In genomic region chr5:115326875-115327609, GRCm38 (mm10) we compare ENCODE assay signal across 8 mouse cellular contexts. TPM values are rescaled to one million over a fixed set of nuclear protein-coding genes. Genes with fewer than 3 reads are reported as not detected.
A peak's percentile ranks its signal among the peaks of the same experiment; 100 is the strongest.
DNase-seq lines count a peak whose midpoint lies in the region; ATAC-seq and TF ChIP-seq lines count a peak whose summit lies in the region.

Srsf9 (plus strand) TSS chr5:115327177.

- peak within 1 kb of the TSS; percentile 92 for H3K9ac ChIP-seq in heart, embryonic 14.5 days (ENCODE audit: low read length)
- H3K9ac ChIP-seq in liver, embryonic 14.5 days (replicated peaks) = peak within 1 kb of the TSS; percentile 97
- H3K9ac ChIP-seq in neural tube, embryonic 11.5 days (ENCODE audit: low read length) = peak within 1 kb of the TSS; percentile 91
- H3K9ac ChIP-seq in stomach, postnatal 0 days (ENCODE audit: low read length) = peak within 1 kb of the TSS; percentile 87

- DNase-seq in CD4-positive, CD25-positive, alpha-beta regulatory T cell, adult 2 months (ENCODE audit: low read depth, low spot score) = peak; percentile 97
- peak; percentile 65 for DNase-seq in fibroblast of lung, adult 2 months (ENCODE audit: low read depth)
- DNase-seq in kidney, postnatal 25 days = peak; percentile 97 to 98
- DNase-seq in liver, embryonic 14.5 days (ENCODE audit: low read depth in 3 of 3, low spot score in 3 of 3) = peak; percentile 88 to 89 (median 88)
- DNase-seq in neural tube, embryonic 11.5 days (ENCODE audit: low spot score) = peak; percentile 95
- peak; percentile 95 for DNase-seq in stomach, postnatal 0 days (ENCODE audit: low spot score)

- TF ChIP-seq CTCF in liver, embryonic 14.5 days (IDR thresholded peaks at IDR 0.05; ENCODE audit: low read depth) = no peak
- TF ChIP-seq CTCF in stomach, postnatal 0 days (IDR thresholded peaks at IDR 0.05; ENCODE audit: low read depth) = no peak

- peak; percentile 93 for ATAC-seq in heart, embryonic 14.5 days (ENCODE audit: insufficient number of reproducible peaks, insufficient read depth, low FRiP score, low read depth)
- peak; percentile 90 for ATAC-seq in liver, embryonic 14.5 days (ENCODE audit: insufficient read depth)
- ATAC-seq in neural tube, embryonic 11.5 days (ENCODE audit: insufficient read depth, low FRiP score, low TSS enrichment) = peak; percentile 70
- ATAC-seq in stomach, postnatal 0 days (ENCODE audit: low FRiP score, low TSS enrichment) = peak; percentile 94

- H3K4me1 ChIP-seq in brown adipose tissue, adult 24 weeks (ENCODE audit: control insufficient read depth, insufficient read depth, insufficient read length, low read length) = 0 out of 2 replicates have a peak, but pooled peaks cover 3% of the 10 kb centered on the region
- peaks cover 8 to 19% of the 10 kb centered on the region in 2 experiments for H3K4me1 ChIP-seq in heart, embryonic 14.5 days (ENCODE audit: control insufficient read depth in 2 of 2, insufficient read depth in 2 of 2, low read length in 2 of 2)
- H3K4me1 ChIP-seq in liver, embryonic 14.5 days (replicated peaks; ENCODE audit: control insufficient read depth in 2 of 2, insufficient read depth in 2 of 2, low read length in 1 of 2) = peaks cover 21 to 25% of the 10 kb centered on the region in 2 experiments
- H3K4me1 ChIP-seq in neural tube, embryonic 11.5 days (ENCODE audit: control insufficient read depth, insufficient read depth, low read length) = peaks cover 19% of the 10 kb centered on the region; the same call in 1 of the 2 replicates
- peaks cover 4% of the 10 kb centered on the region for H3K4me1 ChIP-seq in stomach, postnatal 0 days (replicated peaks; ENCODE audit: control insufficient read depth, insufficient read depth)

- H3K4me3 ChIP-seq in brown adipose tissue, adult 24 weeks (ENCODE audit: insufficient read depth, low read depth, low read length) = peak within 1 kb of the TSS; percentile 79
- peak within 1 kb of the TSS; percentile 85 to 98 for H3K4me3 ChIP-seq in heart, embryonic 14.5 days (ENCODE audit: control insufficient read depth in 1 of 2, insufficient read depth in 1 of 2, low read depth in 1 of 2, low read length in 2 of 2)
- H3K4me3 ChIP-seq in liver, embryonic 14.5 days (ENCODE audit: insufficient read depth in 1 of 2, low read depth in 2 of 2, low read length in 2 of 2) = peak within 1 kb of the TSS; percentile 90 to 93
- H3K4me3 ChIP-seq in neural tube, embryonic 11.5 days (ENCODE audit: low read depth, low read length) = peak within 1 kb of the TSS; percentile 92
- peak within 1 kb of the TSS; percentile 83 for H3K4me3 ChIP-seq in stomach, postnatal 0 days (ENCODE audit: low read depth, low read length)

- peak within 1 kb of the TSS; percentile 86 for H3K4me2 ChIP-seq in heart, embryonic 14.5 days (ENCODE audit: low read length)
- H3K4me2 ChIP-seq in liver, embryonic 14.5 days (ENCODE audit: low read depth) = peak within 1 kb of the TSS; percentile 93
- peak within 1 kb of the TSS; percentile 73 for H3K4me2 ChIP-seq in neural tube, embryonic 11.5 days (ENCODE audit: low read depth)
- H3K4me2 ChIP-seq in stomach, postnatal 0 days (replicated peaks; ENCODE audit: low read depth) = peak within 1 kb of the TSS; percentile 98

- peaks cover 24% of the 10 kb centered on the region for H3K36me3 ChIP-seq in heart, embryonic 14.5 days (ENCODE audit: control insufficient read depth, insufficient read depth, low read length)
- peaks cover 29% of the 10 kb centered on the region for H3K36me3 ChIP-seq in liver, embryonic 14.5 days (replicated peaks; ENCODE audit: control insufficient read depth, insufficient read depth, low read depth)
- peaks cover 11% of the 10 kb centered on the region for H3K36me3 ChIP-seq in neural tube, embryonic 11.5 days (ENCODE audit: control insufficient read depth, insufficient read depth, low read length)
- H3K36me3 ChIP-seq in stomach, postnatal 0 days (ENCODE audit: control insufficient read depth, insufficient read depth, low read length) = peaks cover 9% of the 10 kb centered on the region; the same call in 1 of the 2 replicates

- TF ChIP-seq EP300 in liver, embryonic 14.5 days (IDR thresholded peaks at IDR 0.05; ENCODE audit: low read depth) = no peak
- TF ChIP-seq EP300 in stomach, postnatal 0 days (optimal IDR thresholded peaks at IDR 0.05) = no peak

- peak within 1 kb of the TSS; percentile 82 for H3K27ac ChIP-seq in brown adipose tissue, adult 24 weeks (replicated peaks; ENCODE audit: low read depth, low read length)
- peak within 1 kb of the TSS; percentile 85 to 89 for H3K27ac ChIP-seq in heart, embryonic 14.5 days (replicated peaks in 1 of 2; ENCODE audit: control insufficient read depth in 1 of 2, insufficient read depth in 1 of 2, low read depth in 2 of 2, low read length in 2 of 2)
- peak within 1 kb of the TSS; percentile 92 for H3K27ac ChIP-seq in liver, embryonic 14.5 days
- peak within 1 kb of the TSS; percentile 80 for H3K27ac ChIP-seq in neural tube, embryonic 11.5 days (ENCODE audit: low read depth, low read length)
- peak within 1 kb of the TSS; percentile 88 for H3K27ac ChIP-seq in stomach, postnatal 0 days (replicated peaks)

- H3K9me3 ChIP-seq in heart, embryonic 14.5 days (ENCODE audit: control insufficient read depth, low read length) = no peaks in the 10 kb centered on the region
- no peaks in the 10 kb centered on the region for H3K9me3 ChIP-seq in liver, embryonic 14.5 days (ENCODE audit: control insufficient read depth, low read length)
- H3K9me3 ChIP-seq in neural tube, embryonic 11.5 days (ENCODE audit: control insufficient read depth, low read length) = no peaks in the 10 kb centered on the region
- H3K9me3 ChIP-seq in stomach, postnatal 0 days (ENCODE audit: control insufficient read depth, low read length) = no peaks in the 10 kb centered on the region

- under 1% methylated on average over 87 of the region's 97 CpGs for WGBS in heart, embryonic 14.5 days
- WGBS in liver, embryonic 14.5 days (ENCODE audit: insufficient replicate concordance) = under 1% methylated on average over 87 of the region's 97 CpGs
- WGBS in neural tube, embryonic 11.5 days = under 1% methylated on average over 75 of the region's 97 CpGs
- under 1% methylated on average over 50 of the region's 97 CpGs for WGBS in stomach, postnatal 0 days

- no peaks in the 10 kb centered on the region for H3K27me3 ChIP-seq in heart, embryonic 14.5 days (ENCODE audit: control insufficient read depth, insufficient read depth, low read length)
- no peaks in the 10 kb centered on the region for H3K27me3 ChIP-seq in liver, embryonic 14.5 days (ENCODE audit: control insufficient read depth, insufficient read depth, low read length)
- H3K27me3 ChIP-seq in neural tube, embryonic 11.5 days (ENCODE audit: control insufficient read depth, insufficient read depth, low read length) = no peaks in the 10 kb centered on the region
- H3K27me3 ChIP-seq in stomach, postnatal 0 days (ENCODE audit: control insufficient read depth, insufficient read depth, low read length) = no peaks in the 10 kb centered on the region

RNA-seq across cellular contexts. Expression of gene Srsf9, which starts in this region (rescaled TPM):
- 40.6 and 50.7 TPM in 2 replicates for polyA plus RNA-seq in brown adipose tissue, adult 24 weeks (2012; ENCODE audit: insufficient read depth, insufficient read length, missing spikeins)
- 95.0 and 104 TPM in 2 replicates for polyA plus RNA-seq in heart, embryonic 14.5 days (2014; fragmentation: Nextera tagmentation; extraction: Ambion mirVana)
- 31.8 and 46.2 TPM in 2 replicates for polyA plus RNA-seq in liver, embryonic 14.5 days (2012; rRNA removed)
- polyA plus RNA-seq in liver, embryonic 14.5 days (2014; fragmentation: Nextera tagmentation; extraction: Ambion mirVana) = 81.6 and 93.6 TPM in 2 replicates
- 327 and 330 TPM in 2 replicates for polyA plus RNA-seq in neural tube, embryonic 11.5 days (2014; fragmentation: Nextera tagmentation; extraction: Ambion mirVana)
- 121 and 129 TPM in 2 replicates for polyA plus RNA-seq in stomach, postnatal 0 days (2015; fragmentation: Nextera tagmentation; extraction: Ambion mirVana)

Comparison
In these comparisons a context has a peak if more than half of its experiments do, and no peak if none do; other contexts are left out.
1. Peak in every context shown above with its lines: DNase-seq, ATAC-seq, H3K4me3 ChIP-seq and H3K27ac ChIP-seq.